Mouse (Mus musculus) layer of hippocampus, adult 9-10 months (tissue): ENCODE measurements at regions not wholly inside any gene's neighbourhood (a gene's known extent, or its start where the extent isn't known, plus 50 kb on each side); places are given as distances from the start of the nearest gene placed in this dataset.
"Not testable (repeated sequence)": the region's sequence is repeated elsewhere in the genome, so short reads cannot be mapped to it uniquely, and the experiment has no call there.

Source experiments
- DNase-seq: peaks from one replicate; pipeline ENCODE4 v3.0.0; 2022; ENCODE audit warnings: low spot score

- not testable (repeated sequence) for DNase-seq
These were observed 114.5 kb downstream of the Enc1 start for GRCm38 (mm10) chr13:97355411-97355810.

- no peak for DNase-seq
These were observed 106.8 kb downstream of the Enc1 start for GRCm38 (mm10) chr13:97347696-97348095.

DNA sequence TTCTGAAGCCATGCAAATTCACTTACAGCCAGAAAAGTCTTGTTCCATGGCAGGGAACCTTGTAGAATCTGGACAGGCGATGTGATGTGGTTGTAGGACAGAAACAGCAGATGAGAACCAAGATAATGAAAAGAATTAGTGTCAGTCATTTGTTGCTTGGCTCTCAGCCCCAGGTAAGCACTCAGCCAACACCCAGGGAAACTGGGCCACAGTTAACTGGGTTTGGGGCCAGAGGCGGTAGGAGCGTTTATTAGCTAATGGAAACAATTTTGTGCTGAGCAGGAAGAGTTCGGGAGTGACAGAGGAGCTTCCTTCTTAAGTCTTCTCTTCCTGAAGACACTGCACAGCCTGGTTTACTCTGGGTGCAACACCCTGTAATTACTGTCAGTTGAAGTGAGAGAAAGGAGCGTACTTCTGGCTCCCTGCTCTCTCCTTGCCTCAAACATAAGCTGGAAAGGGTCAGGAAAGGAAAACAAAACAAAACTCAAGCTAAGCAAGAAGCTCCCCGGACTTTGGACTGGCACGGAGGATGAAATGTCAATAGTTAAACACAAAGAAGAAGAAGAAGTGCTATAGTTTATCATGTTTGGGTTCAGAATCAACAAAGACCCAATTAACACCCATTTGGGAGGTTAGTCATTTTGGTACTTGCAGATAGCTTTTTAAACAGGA lies 100.4 kb downstream of the Enc1 start:
- DNase-seq = no peak

DNA sequence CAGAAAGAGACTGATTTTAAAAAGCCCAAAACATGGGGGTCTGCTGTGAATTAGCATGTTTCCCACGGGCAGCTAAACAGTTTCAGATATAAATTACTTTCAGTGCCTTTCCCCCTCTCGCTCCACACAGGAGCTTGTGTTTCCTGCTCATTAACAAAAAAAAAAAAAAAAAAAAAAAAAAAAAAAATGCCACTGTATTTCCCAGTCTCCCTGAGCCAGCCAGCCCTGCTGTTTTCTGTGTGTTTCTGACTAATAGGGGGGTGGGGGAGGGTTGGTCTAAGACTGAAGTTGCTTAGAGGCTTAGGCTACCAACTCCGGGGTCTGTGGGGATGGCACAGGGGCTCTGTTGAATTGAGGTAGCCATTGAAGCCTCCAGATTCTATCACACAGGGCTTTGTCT lies 97.0 kb downstream of the Enc1 start:
- DNase-seq = no peak

DNA sequence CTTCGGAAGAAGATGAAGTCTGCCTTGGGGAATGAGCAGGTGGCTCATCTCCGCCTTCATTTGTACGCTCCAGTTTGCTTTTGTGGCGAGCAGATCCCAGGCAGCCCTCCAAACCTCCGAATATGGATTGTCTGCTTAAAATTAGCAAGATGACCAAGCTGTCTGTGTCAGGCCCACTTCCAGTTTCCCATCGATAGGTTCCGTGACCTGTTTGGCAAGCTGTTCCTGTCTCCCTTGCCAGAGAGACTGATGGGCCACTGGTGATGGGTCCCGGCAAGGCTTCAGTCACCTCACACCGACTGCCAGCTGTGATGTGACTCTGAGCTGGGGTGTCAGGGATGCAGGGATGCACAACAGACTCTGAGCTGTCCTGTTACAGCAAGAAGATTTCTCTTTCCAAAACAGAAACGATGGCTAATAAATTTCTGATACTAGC lies 96.4 kb downstream of the Enc1 start:
- peak; percentile 21 for DNase-seq

DNA sequence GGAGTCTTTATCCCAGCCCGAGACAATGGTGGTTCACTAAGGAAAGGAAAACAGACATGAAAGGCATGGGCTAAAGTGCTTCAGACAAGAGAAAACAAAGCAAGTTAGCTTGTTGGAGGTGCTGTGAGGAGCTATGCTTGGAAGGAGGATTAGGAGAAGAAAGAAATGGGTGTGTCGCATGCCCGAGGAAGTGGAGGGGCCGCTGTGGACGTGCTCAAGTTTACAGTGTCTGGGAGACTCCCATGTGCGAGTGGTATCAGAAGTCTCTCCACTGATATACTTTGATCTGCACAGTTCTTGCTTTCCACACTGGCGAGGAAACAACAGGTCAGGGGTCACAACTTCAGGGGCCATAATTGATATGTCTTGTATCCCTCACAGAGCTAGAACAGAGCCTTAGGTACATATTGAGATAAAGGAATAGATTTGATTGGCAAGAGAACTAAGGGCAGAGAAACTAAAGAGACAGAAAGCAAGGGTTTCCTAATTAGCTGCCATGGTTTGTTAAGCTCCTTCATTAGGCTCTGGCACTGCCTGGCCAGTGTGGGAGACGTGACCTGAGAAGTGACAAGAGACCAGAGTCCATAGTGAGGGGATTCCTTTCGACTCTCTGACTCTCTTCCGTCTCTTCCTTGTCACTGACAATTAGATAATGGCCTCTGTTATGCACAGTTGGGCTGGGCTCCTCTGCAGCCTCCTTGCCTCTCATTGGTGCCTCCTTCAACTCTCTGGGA lies 93.1 kb downstream of the Enc1 start:
- no peak for DNase-seq

DNA sequence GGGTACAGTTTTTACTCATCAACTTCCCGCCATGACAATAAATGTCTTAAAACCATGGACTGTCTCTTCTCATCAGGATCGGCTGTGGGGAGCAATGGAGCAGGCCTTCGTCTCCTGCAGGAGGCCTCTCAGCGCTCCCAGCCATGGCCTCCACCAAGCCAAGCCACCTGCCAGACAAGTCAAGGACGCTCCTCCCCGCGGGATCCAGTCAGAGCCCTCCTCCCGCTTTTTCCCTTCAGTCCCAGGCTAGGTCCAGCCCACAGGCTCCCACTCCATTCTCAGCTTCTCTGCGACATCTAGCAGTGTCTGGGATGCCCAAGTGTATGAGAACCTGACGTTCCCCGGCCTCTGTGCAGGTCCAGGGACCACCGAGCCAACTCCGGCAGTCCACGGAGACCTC lies 90.2 kb downstream of the Enc1 start:
- DNase-seq = no peak

GRCm38 (mm10) chr13:97321307-97321706 lies 80.4 kb downstream of the Enc1 start:
- DNase-seq = not testable (repeated sequence)

DNA sequence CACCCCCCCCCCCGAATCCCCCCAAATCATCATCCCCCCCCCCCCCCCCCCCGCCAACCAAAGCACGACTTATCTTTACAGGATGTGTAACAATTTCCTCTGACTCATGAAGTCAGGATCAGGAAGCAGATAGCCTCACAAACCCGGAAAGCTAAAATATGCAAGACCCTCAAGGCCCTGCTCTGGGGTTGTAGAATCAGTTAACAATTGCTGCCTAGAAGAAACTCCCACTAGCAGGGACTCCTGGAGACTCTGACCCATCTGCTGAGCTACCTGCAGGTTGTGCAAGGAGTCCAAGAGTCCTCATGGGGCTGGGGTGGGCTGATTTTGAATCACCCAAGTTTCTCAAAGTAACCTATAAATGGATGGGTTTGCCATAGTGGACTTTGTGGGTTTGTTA lies 79.9 kb downstream of the Enc1 start:
- DNase-seq = no peak

- no peak for DNase-seq
These were observed 79.4 kb downstream of the Enc1 start for GRCm38 (mm10) chr13:97320298-97320697.

- DNase-seq = no peak
These were observed 76.7 kb downstream of the Enc1 start for GRCm38 (mm10) chr13:97317633-97318032.

DNA sequence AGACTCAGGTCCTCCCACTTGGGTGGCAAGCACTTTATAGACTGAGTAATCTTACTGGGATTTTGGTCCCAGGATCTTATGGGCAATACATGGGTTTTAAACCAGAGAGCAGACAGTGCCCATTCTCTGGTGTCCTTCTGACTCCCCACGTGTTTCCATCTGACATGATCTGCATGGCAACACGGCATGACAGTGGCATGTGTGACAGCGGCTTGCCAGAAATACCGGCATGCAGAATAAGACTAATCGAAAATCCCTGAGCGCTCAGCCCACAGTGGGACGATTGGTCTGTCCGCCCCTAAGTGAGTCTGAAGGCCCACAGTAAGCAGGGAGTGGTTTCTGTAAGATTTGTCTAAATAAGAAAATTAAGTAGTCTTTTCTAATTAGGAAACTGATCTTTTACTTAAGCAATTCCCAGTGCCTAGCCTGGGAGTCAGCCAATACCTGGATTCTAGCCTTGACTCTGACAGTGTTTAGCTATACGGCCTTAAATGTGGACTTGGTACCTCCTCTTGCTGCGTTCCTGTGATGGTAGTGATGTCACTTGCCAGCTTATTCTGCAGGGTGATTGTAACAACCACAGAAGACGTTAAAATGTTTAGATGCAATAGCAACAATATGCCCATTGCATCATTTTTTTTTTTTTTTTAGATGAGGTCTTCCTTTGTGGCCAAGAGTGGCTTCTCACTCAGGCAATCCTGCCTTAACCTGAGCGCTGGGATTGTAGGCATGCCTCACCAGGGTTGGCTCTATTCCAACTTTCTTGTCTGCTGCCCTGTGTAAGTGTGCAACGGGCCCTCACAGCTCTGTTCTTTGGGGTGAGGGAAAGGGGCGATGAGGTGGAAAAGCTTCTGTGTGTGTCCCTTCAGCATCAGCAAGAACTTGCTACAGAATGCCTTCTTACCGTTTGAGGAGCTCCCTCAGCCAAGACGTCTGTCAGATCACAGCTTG lies 71.8 kb downstream of the Enc1 start:
- no peak for DNase-seq

GRCm38 (mm10) chr13:97311340-97311739 lies 70.4 kb downstream of the Enc1 start:
- no peak for DNase-seq

GRCm38 (mm10) chr13:97310855-97311189 lies 69.9 kb downstream of the Enc1 start:
- no peak for DNase-seq

DNA sequence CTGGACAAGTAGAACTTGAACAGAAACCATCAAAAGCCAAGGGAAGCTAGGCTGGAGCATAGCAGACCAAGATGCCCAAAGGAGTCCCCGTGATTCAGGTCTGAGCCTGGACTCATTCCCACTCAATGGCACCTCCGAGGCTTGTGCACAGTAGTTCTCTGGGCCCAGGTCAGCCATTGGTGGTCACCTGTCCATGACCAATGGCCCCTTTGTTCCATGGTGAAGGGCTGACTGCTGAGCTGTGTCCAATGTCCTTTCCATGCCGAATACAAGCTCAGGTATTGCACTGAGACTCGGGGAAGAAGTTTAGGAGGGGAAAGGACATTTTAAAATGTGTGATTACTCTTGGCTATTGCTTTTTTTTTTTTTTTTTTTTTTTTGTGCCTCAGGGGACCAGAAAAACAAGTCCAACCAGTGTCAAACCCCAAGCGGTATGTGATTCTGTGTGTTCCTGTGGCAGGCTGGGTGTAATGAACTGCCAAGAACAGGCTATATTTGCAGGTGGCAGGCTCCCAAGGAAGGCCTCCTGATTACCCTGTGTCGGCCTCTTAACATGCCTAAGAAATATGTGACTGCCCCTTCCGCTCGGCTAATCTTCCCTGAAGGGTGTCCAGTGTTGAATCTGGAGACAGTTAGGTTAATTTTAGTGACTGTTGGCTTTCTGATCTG lies 69.4 kb downstream of the Enc1 start:
- no peak for DNase-seq

GRCm38 (mm10) chr13:97309411-97309810 lies 68.5 kb downstream of the Enc1 start:
- no peak for DNase-seq

DNA sequence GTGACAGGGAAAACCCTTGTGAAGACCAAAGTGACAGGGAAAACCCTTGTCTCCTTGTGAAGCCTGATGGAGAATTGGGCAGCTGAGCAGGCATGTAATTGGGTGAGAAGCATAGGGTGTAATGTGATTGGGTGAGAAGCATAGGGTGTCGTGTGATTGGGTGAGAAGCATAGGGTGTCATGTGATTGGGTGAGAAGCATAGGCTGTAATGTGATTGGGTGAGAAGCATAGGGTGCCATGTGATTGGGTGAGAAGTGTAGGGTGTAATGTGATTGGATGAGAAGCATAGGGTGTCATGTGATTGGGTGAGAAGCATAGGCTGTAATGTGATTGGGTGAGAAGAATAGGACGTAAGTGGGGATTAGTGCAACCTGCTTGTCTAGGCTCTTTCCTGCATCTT lies 67.5 kb downstream of the Enc1 start:
- DNase-seq = no peak
